Mouse (Mus musculus) E14TG2a.4 (cell line): Measurements from ENCODE around the gene Tead1.

Source experiments
- CTCF ChIP-seq: conservative IDR thresholded peaks from 2 replicates; pipeline ENCODE4 v1.5.1; 2014; ENCODE audit warnings: low read length
- NANOG ChIP-seq: IDR thresholded peaks from 2 replicates; pipeline ENCODE4 v1.6.1; 2014; ENCODE audit warnings: borderline replicate concordance, low read length, mixed read lengths

DNA sequence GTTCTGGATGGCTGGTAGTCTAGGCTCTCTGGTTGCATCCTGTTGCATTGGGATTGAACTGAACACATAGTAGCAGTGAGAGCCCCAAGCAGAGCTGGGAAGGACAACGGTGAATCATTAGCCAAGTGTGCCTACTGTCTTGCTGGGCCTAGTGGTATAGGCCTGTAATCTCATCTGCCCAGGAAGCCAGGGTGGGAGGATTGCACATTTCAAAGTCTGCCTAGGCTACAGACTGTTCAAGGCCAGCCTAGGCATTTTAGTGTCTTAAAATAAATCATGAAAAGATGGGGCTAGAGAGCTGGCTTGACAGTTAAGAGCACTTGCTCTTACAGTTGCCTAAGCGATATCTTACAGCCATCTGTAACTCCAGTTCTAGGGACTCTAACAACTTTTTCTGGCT, 217.2 kb downstream of the Tead1 start:
- no peak for TF ChIP-seq CTCF
- no peak for TF ChIP-seq NANOG
